Mouse (Mus musculus) heart, postnatal 25 days (tissue): ENCODE results near the gene Kdm1b. TPM values are rescaled to one million over a fixed set of nuclear protein-coding genes. Genes with fewer than 3 reads are reported as not detected.

Source experiments
- DNase-seq: peaks from one replicate; pipeline ENCODE4 v3.0.0; 2022; ENCODE audit warnings: low spot score
- intact Hi-C: fragments of 180-260 bp; cut with DNase I; formaldehyde crosslinking; loops from one replicate; pipeline ENCODE4 v1.15.1; 2025
- total RNA-seq, 2 experiments: library from RNA; stranded (reverse); gene quantifications; 2 replicates each; pipeline ENCODE4 v1.2.3; 2021

Gene Kdm1b
- total RNA-seq = 10 to 100 TPM in 1 of 2 experiments, 1 to 10 TPM in 1; 8.2 to 10.4 TPM

DNA sequence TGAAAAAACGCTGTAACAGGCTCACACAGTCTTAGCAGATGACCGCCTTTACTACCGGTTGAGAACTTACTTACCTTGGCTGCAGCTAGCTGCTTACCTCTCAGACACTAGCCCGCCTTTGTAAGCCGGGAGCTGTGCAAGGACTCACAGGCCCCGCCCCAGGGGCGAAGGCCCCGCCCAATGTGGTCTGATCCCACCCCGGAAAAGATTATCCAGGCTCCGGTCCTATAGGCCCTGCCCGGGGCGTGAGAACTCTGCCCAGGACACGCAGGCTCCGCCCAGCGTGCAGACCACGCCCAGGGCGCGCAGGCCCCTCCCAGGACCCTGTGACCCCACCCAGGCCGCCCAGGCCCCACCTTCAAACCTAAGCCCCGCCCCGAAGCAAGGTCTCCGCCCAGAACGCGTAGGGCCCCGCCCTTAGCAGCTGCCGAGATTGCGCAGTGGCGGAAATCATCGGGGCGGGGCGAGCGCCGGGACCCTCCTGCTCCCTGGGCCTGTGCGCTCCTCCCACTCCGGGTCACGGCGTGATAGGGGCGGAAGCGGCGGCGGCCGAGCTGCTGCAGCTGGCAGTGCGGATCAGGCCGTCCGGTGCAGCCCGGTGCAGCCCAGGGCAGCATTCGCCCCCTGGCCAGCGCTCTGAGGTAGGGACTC, at the start of gene Kdm1b:
Gene Kdm1b (plus strand): TSS at position 470 of the 651 bp plus-strand sequence.
- DNase-seq = peak; percentile 97
- intact Hi-C loops = no loop called here

DNA sequence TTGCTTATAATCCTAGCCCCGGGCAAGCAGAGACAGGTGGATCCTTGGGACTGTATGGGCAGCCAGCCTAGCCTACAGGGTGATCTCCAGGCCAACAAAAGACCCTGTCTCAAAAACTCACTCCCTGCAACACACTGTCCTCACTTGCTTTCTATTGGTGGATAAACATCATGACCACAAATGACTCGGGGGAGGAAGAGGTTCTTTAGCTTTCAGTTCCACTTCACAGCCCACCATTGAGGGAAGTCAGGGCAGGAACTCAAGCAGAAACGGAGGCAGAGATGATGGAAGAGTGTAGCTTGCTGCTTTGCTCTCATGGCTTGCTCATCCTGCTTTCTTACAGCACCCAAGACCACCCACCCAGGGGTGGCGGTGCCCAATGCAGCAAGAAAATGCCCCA, 45.9 kb upstream of the Kdm1b start:
- intact Hi-C loops = no loop called here
- DNase-seq = no peak

DNA sequence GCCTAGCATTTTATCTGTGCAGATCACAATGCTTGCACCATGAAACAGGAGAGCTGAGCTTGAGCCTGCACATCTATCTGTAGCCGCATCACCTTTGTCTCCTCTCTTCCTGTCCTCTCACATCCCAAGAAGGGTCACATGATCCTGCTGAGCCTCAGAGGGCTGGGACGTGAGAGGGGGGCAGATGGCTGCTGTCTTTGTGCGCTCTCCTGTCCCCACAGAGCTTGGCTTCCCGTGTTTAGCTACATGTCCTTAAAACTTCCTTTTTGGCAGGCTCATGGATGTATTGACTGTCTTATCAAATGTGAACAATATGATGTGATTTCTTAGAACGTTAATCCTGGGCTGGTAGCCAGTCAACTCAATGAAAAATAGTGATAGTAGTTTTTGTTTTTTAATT, 43.8 kb upstream of the Kdm1b start:
- intact Hi-C loops = no loop called here
- DNase-seq = no peak

DNA sequence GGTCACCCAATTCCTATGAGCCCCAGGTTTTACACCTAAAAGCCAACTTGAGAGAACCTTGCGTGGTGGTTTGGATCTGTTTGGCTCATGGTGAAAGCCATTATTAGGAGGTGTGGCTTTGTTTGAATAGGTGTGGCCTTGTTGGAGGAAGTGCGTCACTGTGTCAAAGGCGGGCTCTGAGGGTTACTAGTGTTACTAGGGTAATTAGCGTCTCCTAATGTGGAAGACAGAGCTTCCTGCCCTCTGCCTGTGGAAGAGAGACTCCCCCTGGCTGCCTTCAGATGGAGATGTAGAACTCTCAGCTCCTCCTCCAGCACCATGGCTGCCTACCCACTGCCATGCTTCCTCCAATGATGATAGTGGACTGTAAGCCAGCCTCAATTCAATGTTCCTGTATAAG, 41.7 kb upstream of the Kdm1b start:
- no peak for DNase-seq
- intact Hi-C loops = no loop called here

DNA sequence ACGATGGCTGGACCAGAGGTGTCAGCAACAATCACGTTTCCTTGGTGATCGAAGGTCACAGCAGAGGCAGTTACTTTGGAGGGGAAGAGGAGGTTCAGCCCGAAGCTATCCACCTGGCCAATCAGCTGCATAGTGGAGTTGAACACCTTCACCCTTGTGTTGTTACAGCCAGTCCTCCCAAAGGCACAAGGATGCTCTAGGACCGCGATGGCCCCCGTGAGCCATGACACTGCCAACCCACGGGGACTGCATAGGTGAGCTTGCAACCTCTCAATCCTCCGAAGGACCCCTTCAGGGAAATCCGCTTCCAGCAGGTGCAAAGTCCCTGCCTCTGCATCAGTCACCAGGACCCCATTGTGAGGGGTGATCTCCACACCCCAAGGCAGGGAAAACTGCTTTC, 29.6 kb upstream of the Kdm1b start:
- DNase-seq = no peak
- intact Hi-C loops = loop anchor here (1.0 to 2.0 kb wide), 3 partner anchors 33 to 174 kb away; no protein-coding TSS in a partner anchor

DNA sequence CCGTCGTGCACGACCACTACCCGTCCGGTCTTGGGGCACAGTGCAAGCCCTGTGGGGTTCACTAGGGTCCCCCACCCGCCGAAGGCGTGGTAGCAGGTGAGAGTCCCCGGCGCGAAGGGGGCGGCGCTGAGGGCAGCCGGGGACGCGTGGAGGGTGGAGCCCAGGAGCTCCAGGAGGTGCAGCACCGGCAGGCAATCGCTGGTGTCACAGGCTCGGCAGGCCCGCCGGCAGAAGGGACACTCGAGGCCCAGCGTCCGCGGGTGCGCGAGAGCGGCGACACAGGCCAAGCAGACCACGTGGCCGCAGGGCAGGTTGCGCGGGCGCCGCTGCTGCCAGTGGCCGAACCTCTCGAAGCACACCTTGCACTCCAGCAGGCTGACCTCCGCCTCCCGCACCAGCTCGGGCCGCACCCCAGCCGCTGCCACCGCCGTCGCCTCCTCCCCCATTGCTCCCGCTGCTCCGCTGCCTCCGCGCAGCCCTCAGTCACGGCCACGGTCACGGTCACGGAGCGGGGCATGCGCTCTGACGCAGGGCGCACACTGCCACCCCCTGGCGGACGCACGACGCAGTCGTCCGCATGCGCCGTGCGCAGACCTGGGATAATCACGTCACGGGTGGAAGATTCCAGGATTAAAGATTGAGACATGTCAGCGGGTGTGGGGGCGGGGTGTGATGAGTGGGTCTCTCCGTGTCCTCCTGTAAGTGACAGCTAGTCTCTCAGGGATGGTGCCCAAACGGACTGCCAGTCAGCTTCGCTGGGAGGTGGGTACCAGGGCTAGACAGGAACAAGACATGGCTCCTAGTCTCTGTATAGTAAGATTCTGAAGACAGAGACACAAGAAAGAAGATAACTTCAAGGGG, 28.7 kb upstream of the Kdm1b start, which contains the start of gene Nhlrc1:
Gene Nhlrc1 (minus strand): TSS at position 517 of the 861 bp plus-strand sequence.
- DNase-seq = peak; percentile 56
- intact Hi-C loops = loop anchor here (1.0 to 2.0 kb wide), 3 partner anchors 34 to 175 kb away; no protein-coding TSS in a partner anchor

DNA sequence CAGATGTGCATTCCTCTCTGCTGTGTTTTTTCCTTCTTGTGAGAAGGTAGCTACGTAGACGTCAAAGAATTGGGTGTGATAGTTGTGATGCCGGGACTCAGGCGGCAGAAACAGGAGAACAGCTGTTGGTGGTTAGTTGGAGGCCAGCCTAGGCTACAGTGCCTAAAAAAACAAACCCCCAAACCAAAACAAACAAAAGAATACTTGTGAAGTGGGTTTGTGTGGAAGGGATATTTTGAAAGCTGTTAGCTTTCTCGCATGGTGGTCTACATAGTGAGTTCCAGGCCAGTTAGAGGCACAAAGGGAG, 28.2 kb upstream of the Kdm1b start:
- intact Hi-C loops = loop anchor here (2.0 kb wide), 1 partner anchor 34 kb away; no protein-coding TSS in a partner anchor
- DNase-seq = no peak

DNA sequence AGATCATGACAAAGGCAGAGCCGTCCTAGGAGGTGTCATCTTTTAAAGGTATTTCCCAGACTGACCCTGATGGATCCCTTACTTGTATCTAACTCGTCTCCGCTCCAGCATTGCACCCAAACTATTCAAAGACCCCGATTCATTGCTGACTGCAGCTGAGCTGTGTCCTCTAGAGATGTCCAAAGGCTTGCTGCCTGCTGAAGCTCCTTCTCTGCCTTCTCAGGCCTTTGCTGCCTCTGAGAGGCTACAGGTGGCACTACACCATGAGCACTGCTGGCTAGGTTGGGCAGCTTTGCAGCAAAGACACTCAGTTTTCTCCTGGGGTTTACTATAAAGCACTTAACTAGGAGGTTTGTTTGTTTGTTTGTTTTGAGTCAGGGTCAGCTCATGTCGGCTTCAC, 26.0 kb upstream of the Kdm1b start:
- DNase-seq = peak; percentile 17
- intact Hi-C loops = loop anchor here (1.0 kb wide), 1 partner anchor 181 kb away; no protein-coding TSS in a partner anchor

DNA sequence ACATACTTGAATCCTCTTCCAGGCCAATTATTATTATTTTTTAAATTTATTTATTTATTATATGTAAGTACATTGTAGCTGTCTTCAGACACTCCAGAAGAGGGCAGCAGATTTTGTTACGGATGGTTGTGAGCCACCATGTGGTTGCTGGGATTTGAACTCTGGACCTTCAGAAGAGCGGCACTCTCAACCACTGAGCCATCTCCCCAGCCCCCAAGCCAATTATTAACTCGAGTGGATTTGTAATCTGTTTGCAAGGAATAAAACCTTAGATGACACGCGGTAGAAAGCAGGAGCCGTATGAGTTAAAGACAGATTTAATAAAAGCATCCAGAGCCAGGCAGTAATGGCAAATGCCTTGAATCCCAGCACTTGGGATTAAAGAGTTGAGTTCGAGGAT, 23.5 kb upstream of the Kdm1b start:
- intact Hi-C loops = no loop called here
- no peak for DNase-seq

DNA sequence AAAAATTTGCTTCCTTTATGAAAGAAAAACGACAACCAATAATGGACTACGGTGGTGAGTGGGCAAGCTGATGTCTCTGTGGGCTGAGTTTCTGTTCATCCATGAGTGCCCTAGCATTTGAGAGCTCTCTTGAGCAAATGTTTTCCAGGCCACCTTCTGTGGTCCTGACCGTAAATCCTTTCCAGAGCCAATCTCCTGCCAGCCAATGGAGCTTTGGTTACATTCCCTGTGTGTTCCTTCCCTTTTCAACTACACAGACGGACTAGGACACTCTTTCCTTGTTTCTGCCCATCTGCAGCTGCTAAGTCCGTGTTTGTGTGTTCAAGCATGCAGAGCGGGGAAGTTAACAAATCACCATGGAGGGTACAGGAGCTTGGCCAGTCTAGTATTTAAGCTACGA, 22.5 kb upstream of the Kdm1b start:
- intact Hi-C loops = no loop called here
- DNase-seq = no peak

DNA sequence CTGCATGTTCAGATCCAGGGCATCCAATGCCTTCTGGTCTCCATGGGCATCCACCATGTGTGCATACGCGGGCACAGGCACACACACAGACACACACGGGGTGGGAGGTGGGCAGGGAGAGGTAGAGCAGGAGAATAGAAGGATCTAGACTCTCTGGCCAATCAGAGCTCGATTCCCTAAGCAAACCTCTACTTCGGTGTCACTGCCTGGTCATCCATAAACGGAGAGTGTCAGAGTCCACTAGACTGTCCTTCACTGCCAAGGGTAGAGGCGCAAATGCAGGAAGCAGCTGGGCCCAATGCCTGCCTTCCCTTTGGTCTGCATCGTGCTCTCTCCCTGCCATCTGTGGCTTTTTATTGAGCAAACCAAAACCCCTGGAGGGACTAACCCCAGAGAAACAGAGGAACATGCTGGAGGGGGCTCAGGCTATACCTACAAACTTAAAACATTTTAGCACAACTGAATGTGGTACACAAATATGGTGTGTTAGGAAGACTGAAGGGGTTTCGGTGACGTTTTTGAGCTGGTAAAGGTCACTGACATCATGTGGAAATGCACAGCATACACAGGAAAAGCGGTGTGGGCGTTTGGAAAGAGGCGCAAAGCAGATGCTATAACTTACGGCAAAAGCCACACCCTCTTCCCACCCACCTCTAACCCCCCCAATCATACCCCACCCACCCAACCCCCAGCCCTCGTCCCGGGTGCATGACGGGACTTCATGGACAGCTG, 12.8 kb upstream of the Kdm1b start:
- intact Hi-C loops = no loop called here
- no peak for DNase-seq

DNA sequence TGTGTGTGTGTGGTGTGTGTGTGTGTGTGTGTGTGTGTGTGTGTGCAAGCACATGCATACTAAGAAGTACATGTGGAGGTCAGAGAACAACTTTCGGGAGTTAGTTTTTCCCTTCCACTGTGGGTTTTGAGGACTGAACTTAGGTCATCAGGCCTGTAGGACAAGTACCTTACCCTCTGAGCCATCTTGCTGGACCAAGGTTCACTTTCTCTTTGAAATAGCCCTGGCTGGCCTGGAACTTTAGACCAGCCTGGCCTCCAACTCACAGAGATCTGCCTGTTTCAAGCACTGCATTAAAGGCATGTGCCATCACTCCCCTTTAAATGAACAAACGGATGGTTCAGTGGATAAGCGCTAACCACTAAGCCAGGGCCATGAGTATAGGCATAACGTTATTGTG, 9.7 kb upstream of the Kdm1b start:
- intact Hi-C loops = no loop called here

DNA sequence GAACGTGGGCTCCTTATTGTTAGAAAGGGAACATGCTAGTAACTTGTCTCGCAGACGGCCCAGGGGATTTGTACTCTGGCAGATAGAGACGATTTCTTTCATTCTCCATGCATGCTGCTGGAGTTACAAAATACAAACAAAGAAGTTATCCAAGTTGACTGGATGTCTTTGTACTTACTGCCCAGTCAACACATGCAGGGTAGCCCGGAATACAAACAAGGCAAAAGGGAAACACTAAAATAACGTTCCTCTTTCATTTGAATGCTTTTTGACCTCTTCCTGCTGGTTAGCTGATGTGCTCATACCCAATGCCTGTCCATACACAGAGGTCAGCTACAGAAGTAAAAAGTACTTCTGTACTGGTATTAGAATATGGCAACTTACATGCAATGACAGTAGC, 5.4 kb upstream of the Kdm1b start:
- intact Hi-C loops = no loop called here
- DNase-seq = no peak

More for the DNA sequence above, 9.7 kb upstream of the Kdm1b start:
- DNase-seq = no peak

DNA sequence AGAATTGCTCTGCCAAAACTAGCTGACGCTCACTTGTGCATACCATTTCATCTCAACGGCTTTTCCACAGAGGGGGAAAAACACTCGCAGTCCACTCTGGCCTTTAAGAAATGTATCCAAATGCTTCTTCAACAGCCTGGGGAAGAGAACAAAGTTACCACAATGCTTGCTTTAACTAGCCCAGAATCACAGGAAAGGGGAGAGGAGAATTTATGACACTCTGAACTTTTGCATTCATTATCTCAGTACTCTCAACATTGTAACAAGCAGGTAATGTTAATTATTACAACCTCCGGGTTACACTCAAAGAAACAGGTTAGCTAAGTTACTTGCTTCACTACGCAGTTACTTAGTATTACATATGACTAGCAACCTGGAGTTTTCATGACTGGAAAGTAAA, 3.2 kb upstream of the Kdm1b start:
- intact Hi-C loops = no loop called here
- DNase-seq = no peak

DNA sequence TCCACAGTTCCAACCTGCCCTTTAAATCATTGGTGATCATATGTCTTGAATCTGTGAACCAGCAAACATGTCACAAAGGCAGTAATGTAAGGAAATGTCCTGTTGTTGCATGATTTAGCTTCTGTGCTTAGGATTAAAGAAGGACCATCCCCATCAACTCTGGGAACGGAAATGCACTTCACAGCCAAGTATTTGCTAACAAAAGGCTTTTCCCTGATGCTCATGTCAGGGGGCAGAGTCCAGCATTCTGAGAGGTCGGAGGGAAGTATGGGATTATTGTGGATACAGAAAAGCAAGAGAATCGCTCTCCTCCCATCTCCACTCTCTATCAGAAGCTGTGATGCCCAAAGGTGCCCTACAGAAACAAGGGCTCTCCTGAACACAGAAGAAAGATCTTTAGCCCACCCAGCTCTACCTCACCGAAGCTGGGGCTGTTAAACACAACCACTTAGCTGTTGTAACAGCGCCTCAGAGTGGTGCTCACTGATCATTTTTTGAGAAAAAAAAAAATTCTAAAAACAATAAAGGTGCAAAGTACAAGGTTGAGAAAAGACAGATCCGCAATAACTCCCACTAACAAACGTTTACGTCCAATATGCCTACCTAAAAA, 1.2 kb upstream of the Kdm1b start:
- no peak for DNase-seq
- intact Hi-C loops = no loop called here

DNA sequence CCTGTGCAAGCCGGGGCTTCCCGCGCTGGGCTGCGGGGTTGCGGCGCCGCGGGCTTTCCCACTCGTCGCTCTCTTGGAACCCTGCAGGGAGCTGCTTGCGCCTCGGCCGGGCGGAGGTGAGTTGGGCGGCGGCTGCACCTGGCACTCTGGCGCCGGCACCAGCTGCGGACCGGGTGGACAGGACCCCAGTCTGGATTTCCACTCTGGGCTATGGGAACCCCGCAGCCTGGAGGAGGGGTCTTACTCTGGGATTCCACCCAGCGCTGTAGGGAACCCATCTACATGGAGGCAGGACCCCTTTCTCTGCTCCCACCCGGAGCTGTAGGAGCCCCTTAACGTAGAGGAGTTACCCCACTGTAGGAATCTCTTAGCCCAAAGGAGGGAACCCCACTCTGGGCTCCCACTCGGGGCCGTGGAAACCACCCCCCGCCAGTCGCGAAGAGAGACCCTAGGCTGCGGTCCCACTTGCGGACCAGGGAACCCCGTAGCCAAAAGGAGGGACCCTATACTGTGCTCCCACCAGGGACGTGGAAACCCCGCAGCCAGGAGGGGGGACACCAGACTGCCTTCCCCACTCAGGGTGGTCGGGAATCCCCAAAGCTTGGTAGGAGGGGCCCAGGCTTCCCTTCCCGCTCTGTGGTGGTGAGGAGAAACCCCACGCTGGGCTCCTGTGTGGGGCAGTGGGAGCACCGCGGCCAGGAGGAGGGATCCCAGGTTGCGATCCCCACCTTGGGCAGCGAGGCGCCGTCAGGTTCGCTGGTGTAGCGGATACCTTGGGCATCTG, 726 bp downstream of the Kdm1b start:
- intact Hi-C loops = no loop called here

DNA sequence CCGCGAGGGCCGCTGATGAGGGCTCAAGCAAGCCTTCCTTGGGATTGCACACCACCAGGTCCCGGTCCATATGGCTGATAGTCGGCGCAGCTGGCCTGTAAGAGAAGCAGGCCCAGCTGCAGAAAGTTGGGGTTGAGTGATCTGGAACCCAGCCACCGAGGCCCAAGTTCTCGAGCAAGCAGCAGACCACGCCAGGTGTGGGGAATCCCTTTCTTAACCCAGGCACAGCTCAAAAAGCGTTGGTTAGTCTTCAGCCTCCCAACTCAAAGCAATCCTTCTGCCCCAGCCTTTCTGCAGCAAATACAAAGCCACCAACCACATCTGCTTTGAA, 1.3 kb downstream of the Kdm1b start, which contains the start of gene Tpmt:
Gene Tpmt (minus strand): TSS at position 121 of the 331 bp plus-strand sequence.
- DNase-seq = no peak
- intact Hi-C loops = no loop called here

More for the DNA sequence above, 726 bp downstream of the Kdm1b start:
- DNase-seq = peak; percentile 4

DNA sequence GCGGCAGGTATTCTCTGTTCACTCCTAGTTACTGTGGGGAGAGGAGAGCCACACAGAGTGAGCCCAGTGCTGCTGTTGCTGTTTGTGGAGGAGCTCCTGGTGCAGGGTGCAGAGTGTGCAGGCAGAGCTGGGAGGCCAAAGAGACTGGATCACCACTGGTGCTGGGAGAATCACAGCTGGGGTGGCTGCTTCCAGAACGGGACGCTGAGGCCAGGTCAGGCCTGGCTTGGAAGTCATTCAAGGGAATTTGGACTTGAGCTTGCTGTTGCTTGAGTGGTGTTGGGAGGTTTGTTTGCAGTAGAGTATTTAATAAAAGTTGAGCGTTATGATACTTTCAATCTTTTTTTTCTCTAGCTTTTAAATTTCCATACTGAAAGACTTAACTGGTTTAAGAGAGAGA, 4.7 kb downstream of the Kdm1b start:
- intact Hi-C loops = no loop called here
- DNase-seq = no peak

DNA sequence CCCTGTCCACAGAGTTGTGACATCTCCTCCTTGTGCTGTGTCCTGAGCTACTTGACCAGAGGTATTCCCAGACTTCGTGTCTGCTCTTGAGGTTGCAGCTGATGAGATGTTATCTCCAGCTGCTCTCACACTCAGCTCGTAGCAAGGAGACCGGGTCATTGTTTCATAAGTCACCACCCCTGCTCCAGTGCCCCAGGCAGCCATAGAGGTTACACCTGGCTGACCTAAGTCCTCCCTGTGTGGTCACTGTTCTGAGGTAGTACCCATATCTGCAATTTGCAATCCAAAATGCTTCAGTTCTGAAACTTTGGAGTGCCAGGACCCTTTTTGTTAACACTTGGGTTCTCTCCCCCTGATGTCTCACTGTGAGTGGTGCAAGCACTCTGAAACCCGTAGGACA, 6.7 kb downstream of the Kdm1b start:
- no peak for DNase-seq
- intact Hi-C loops = no loop called here
